Mouse (Mus musculus) neural tube, embryonic 13.5 days (tissue): ENCODE results near the gene Wdfy3. TPM values are rescaled to one million over a fixed set of nuclear protein-coding genes. Genes with fewer than 3 reads are reported as not detected.
"Not testable (repeated sequence)": the region's sequence is repeated elsewhere in the genome, so short reads cannot be mapped to it uniquely, and the experiment has no call there.

Source experiments
- ATAC-seq: fragments of 200-750 bp; cut with Nextera tagmentation; 2 replicates; pipeline ENCODE4 v1.8.0; 2017; ENCODE audit warnings: low read depth, mild to moderate bottlenecking, moderate TSS enrichment, moderate library complexity
- H3K27ac ChIP-seq: fragments of 300-500 bp; sonication (generic); replicated peaks from 2 replicates; pipeline ENCODE4 v1.5.1; 2015; ENCODE audit warnings: moderate library complexity, mild to moderate bottlenecking, inconsistent platforms
- H3K27me3 ChIP-seq: fragments of 300-500 bp; sonication (generic); 2 replicates; pipeline ENCODE4 v1.6.1; 2015; ENCODE audit warnings: mild to moderate bottlenecking, inconsistent platforms
- H3K36me3 ChIP-seq: fragments of 300-500 bp; sonication (generic); 2 replicates; pipeline ENCODE4 v1.6.1; 2015; ENCODE audit warnings: mild to moderate bottlenecking, inconsistent platforms
- H3K4me1 ChIP-seq: fragments of 300-500 bp; sonication (generic); replicated peaks from 2 replicates; pipeline ENCODE4 v1.6.1; 2015; ENCODE audit warnings: inconsistent platforms
- H3K4me2 ChIP-seq: fragments of 300-500 bp; sonication (generic); 2 replicates; pipeline ENCODE4 v1.6.1; 2015; ENCODE audit warnings: inconsistent platforms, mild to moderate bottlenecking, moderate library complexity
- H3K4me3 ChIP-seq: fragments of 300-500 bp; sonication (generic); 2 replicates; pipeline ENCODE4 v1.5.1; 2015; ENCODE audit warnings: mild to moderate bottlenecking, inconsistent platforms
- H3K9ac ChIP-seq: fragments of 300-500 bp; sonication (generic); 2 replicates; pipeline ENCODE4 v1.6.1; 2015; ENCODE audit warnings: moderate library complexity, mild to moderate bottlenecking, inconsistent platforms
- H3K9me3 ChIP-seq: fragments of 300-500 bp; sonication (generic); 2 replicates; pipeline ENCODE4 v1.6.1; 2016; ENCODE audit warnings: inconsistent platforms
- WGBS: fragments of 180-500 bp; shearing (Covaris S2); methylation state at CpG from one replicate; pipeline ENCODE4 v1.1.7; 2015; 5-methylcytosine and 5-hydroxymethylcytosine counted together
- polyA plus RNA-seq: library from polyadenylated mRNA; unstranded; fragments of >200 nt; fragmentation: Nextera tagmentation; extraction: Ambion mirVana; gene quantifications from 2 replicates; pipeline ENCODE4 v1.2.1, GENCODE M21; 2015

Wdfy3 gene
- polyA plus RNA-seq, 1 experiment from 2014 or later: 27.0 TPM

- no peak overlapping the region for H3K4me3 ChIP-seq
- no peak for ATAC-seq
- H3K9me3 ChIP-seq: no peaks in the 10 kb centered on the region
- H3K27ac ChIP-seq: no peak overlapping the region
- H3K9ac ChIP-seq: no peak overlapping the region
- H3K27me3 ChIP-seq: no peaks in the 10 kb centered on the region
- no peak overlapping the region for H3K4me2 ChIP-seq
- 0 out of 2 replicates have a peak, but pooled peaks cover 5% of the 10 kb centered on the region for H3K36me3 ChIP-seq
- 91% methylated on average over 7 of the region's 7 CpGs for WGBS
- H3K4me1 ChIP-seq: peaks cover 17% of the 10 kb centered on the region
Observed at GRCm38 (mm10) chr5:101992969-101993670, 76.6 kb downstream of the Wdfy3 start.

GRCm38 (mm10) chr5:101990298-101990845 lies 79.3 kb downstream of the Wdfy3 start:
- 0 out of 2 replicates have a peak, but pooled peaks cover 5% of the 10 kb centered on the region for H3K36me3 ChIP-seq
- no peaks in the 10 kb centered on the region for H3K9me3 ChIP-seq
- no peak overlapping the region; the same call in 1 of the 2 replicates for H3K27ac ChIP-seq
- WGBS: 89% methylated on average over 7 of the region's 7 CpGs
- H3K4me1 ChIP-seq: peaks cover 26% of the 10 kb centered on the region
- no peak overlapping the region for H3K4me2 ChIP-seq
- H3K9ac ChIP-seq: no peak overlapping the region
- no peaks in the 10 kb centered on the region for H3K27me3 ChIP-seq
- ATAC-seq: no peak
- no peak overlapping the region for H3K4me3 ChIP-seq

GRCm38 (mm10) chr5:101988476-101988875 lies 81.2 kb downstream of the Wdfy3 start:
- no peak overlapping the region for H3K4me2 ChIP-seq
- no peak overlapping the region for H3K27ac ChIP-seq
- 83% methylated on average over 10 of the region's 10 CpGs for WGBS
- 0 out of 2 replicates have a peak, but pooled peaks cover 5% of the 10 kb centered on the region for H3K36me3 ChIP-seq
- H3K4me3 ChIP-seq: no peak overlapping the region
- no peaks in the 10 kb centered on the region for H3K9me3 ChIP-seq
- ATAC-seq: no peak
- H3K9ac ChIP-seq: no peak overlapping the region
- peaks cover 19% of the 10 kb centered on the region for H3K4me1 ChIP-seq
- H3K27me3 ChIP-seq: no peaks in the 10 kb centered on the region

GRCm38 (mm10) chr5:101986694-101987093 lies 83.0 kb downstream of the Wdfy3 start:
- ATAC-seq: no peak
- no peak overlapping the region for H3K9ac ChIP-seq
- no peaks in the 10 kb centered on the region for H3K27me3 ChIP-seq
- H3K36me3 ChIP-seq: 0 out of 2 replicates have a peak, but pooled peaks cover 1% of the 10 kb centered on the region
- H3K4me3 ChIP-seq: no peak overlapping the region
- WGBS: 65% methylated on average over 3 of the region's 3 CpGs
- peaks cover 19% of the 10 kb centered on the region for H3K4me1 ChIP-seq
- no peaks in the 10 kb centered on the region for H3K9me3 ChIP-seq
- H3K27ac ChIP-seq: no peak overlapping the region
- no peak overlapping the region for H3K4me2 ChIP-seq

GRCm38 (mm10) chr5:101982239-101982638 lies 87.5 kb downstream of the Wdfy3 start:
- Histone ChIP-seq H3K27me3 (no peaks in the 10 kb centered on the region), H3K36me3 (peaks cover 35% of the 10 kb centered on the region), H3K9ac (no peak overlapping the region), H3K27ac (no peak overlapping the region; the same call in 1 of the 2 replicates), H3K4me1 (peaks cover 19% of the 10 kb centered on the region), H3K4me2 (no peak overlapping the region), H3K4me3 (no peak overlapping the region), H3K9me3 (no peaks in the 10 kb centered on the region)
- no peak for ATAC-seq
- WGBS: 71% methylated on average over 5 of the region's 5 CpGs

GRCm38 (mm10) chr5:101979594-101979993 lies 90.1 kb downstream of the Wdfy3 start:
- Histone ChIP-seq H3K27me3 (no peaks in the 10 kb centered on the region), H3K9ac (no peak overlapping the region), H3K4me1 (peaks cover 10% of the 10 kb centered on the region), H3K4me2 (no peak overlapping the region), H3K27ac (no peak overlapping the region), H3K9me3 (no peaks in the 10 kb centered on the region), H3K36me3 (peaks cover 35% of the 10 kb centered on the region), H3K4me3 (no peak overlapping the region)
- ATAC-seq: no peak
- WGBS: 97% methylated on average over 6 of the region's 6 CpGs

- Histone ChIP-seq H3K36me3 (peaks cover 15% of the 10 kb centered on the region; the same call in 1 of the 2 replicates), H3K4me1 (peaks cover 19% of the 10 kb centered on the region)
- H3K9ac ChIP-seq, H3K9me3 ChIP-seq, H3K27ac ChIP-seq, H3K27me3 ChIP-seq, ATAC-seq, H3K4me3 ChIP-seq, H3K4me2 ChIP-seq: not testable (repeated sequence)
- 84% methylated on average over 4 of the region's 4 CpGs for WGBS
Observed at GRCm38 (mm10) chr5:101972594-101972993, 97.1 kb downstream of the Wdfy3 start.

GRCm38 (mm10) chr5:101968153-101968851 lies 101.4 kb downstream of the Wdfy3 start:
- H3K4me2 ChIP-seq: no peak overlapping the region

GRCm38 (mm10) chr5:101967832-101968152 lies 101.9 kb downstream of the Wdfy3 start:
- Histone ChIP-seq H3K4me1 (peaks cover 19% of the 10 kb centered on the region), H3K27ac (peak overlapping the region; percentile 33; the same call in 1 of the 2 replicates), H3K9ac (no peak overlapping the region), H3K27me3 (no peaks in the 10 kb centered on the region), H3K36me3 (peaks cover 23% of the 10 kb centered on the region; the same call in 1 of the 2 replicates), H3K9me3 (no peaks in the 10 kb centered on the region), H3K4me2 (no peak overlapping the region), H3K4me3 (no peak overlapping the region)
- ATAC-seq: no peak
- 82% methylated on average over 2 of the region's 2 CpGs for WGBS

More at GRCm38 (mm10) chr5:101968153-101968851, 101.4 kb downstream of the Wdfy3 start:
- H3K4me1 ChIP-seq: peaks cover 19% of the 10 kb centered on the region
- WGBS: 53% methylated on average over 12 of the region's 12 CpGs
- no peaks in the 10 kb centered on the region for H3K27me3 ChIP-seq
- H3K9me3 ChIP-seq: no peaks in the 10 kb centered on the region
- H3K4me3 ChIP-seq: no peak overlapping the region
- H3K36me3 ChIP-seq: peaks cover 23% of the 10 kb centered on the region; the same call in 1 of the 2 replicates
- H3K9ac ChIP-seq: no peak overlapping the region
- 0 out of 2 replicates have a peak overlapping the region, but pooled peaks have one; percentile 33 for H3K27ac ChIP-seq
- ATAC-seq: no peak

- 81% methylated on average over 4 of the region's 4 CpGs for whole genome bisulfite sequencing
- Histone ChIP-seq H3K4me3 (no peak overlapping the region), H3K27me3 (no peaks in the 10 kb centered on the region), H3K4me1 (peaks cover 1% of the 10 kb centered on the region), H3K4me2 (no peak overlapping the region), H3K9ac (no peak overlapping the region), H3K36me3 (peaks cover 43% of the 10 kb centered on the region), H3K27ac (peak overlapping the region; percentile 42), H3K9me3 (no peaks in the 10 kb centered on the region)
- peak; percentile 32; the same call in 1 of the 2 replicates for ATAC-seq
Observed at GRCm38 (mm10) chr5:101962824-101963223, 106.9 kb downstream of the Wdfy3 start.

GRCm38 (mm10) chr5:101959369-101959768 lies 110.4 kb downstream of the Wdfy3 start:
- H3K27ac ChIP-seq: no peak overlapping the region
- H3K4me3 ChIP-seq: no peak overlapping the region
- no peak for ATAC-seq
- no peak overlapping the region for H3K4me2 ChIP-seq
- no peaks in the 10 kb centered on the region for H3K9me3 ChIP-seq
- no peaks in the 10 kb centered on the region; the same call in 1 of the 2 replicates for H3K4me1 ChIP-seq
- H3K9ac ChIP-seq: no peak overlapping the region
- 95% methylated on average over 13 of the region's 13 CpGs for WGBS
- H3K27me3 ChIP-seq: no peaks in the 10 kb centered on the region
- H3K36me3 ChIP-seq: peaks cover 60% of the 10 kb centered on the region

GRCm38 (mm10) chr5:101958941-101959340 lies 110.8 kb downstream of the Wdfy3 start:
- H3K4me1 ChIP-seq: no peaks in the 10 kb centered on the region; the same call in 1 of the 2 replicates
- H3K4me3 ChIP-seq: no peak overlapping the region
- H3K9me3 ChIP-seq: no peaks in the 10 kb centered on the region
- no peak overlapping the region for H3K4me2 ChIP-seq
- H3K36me3 ChIP-seq: peaks cover 63% of the 10 kb centered on the region
- H3K9ac ChIP-seq: no peak overlapping the region
- no peak overlapping the region for H3K27ac ChIP-seq
- no peak for ATAC-seq
- H3K27me3 ChIP-seq: no peaks in the 10 kb centered on the region
- 94% methylated on average over 4 of the region's 4 CpGs for WGBS
